Mouse (Mus musculus): ENCODE results near the gene Bola1. TPM values are rescaled to one million over a fixed set of nuclear protein-coding genes. Genes with fewer than 3 reads are reported as not detected.

Bola1 gene
- total RNA-seq (2023) = 10 to 100 TPM in 1 of 2 experiments, 1 to 10 TPM in 1; 7.4 to 11.4 TPM

GRCm38 (mm10) chr3:96219661-96220130 is at the start of gene Bola1, which contains the start of gene Hist2h2ab:
Gene Bola1, minus strand, starts transcription at chr3:96219709.
Gene Hist2h2ab, plus strand, starts transcription at chr3:96219865.

GRCm38 (mm10) chr3:96268051-96268775 is 48.7 kb upstream of the Bola1 start, which contains the start of gene Hist2h3b:
Gene Hist2h3b, plus strand, starts transcription at chr3:96268654.

GRCm38 (mm10) chr3:96262979-96263550 is 43.6 kb upstream of the Bola1 start, which contains the start of gene Hist2h4:
Gene Hist2h4, minus strand, starts transcription at chr3:96263311.

GRCm38 (mm10) chr3:96246427-96246856 is 26.9 kb upstream of the Bola1 start, which contains the start of gene Hist2h3c1:
Gene Hist2h3c1, plus strand, starts transcription at chr3:96246685.

GRCm38 (mm10) chr3:96245003-96245886 is 25.7 kb upstream of the Bola1 start, which contains the start of gene Hist2h2aa1:
Gene Hist2h2aa1, plus strand, starts transcription at chr3:96245497.

GRCm38 (mm10) chr3:96239949-96240798 is 20.7 kb upstream of the Bola1 start, which contains the start of gene Hist2h2aa2:
Gene Hist2h2aa2, minus strand, starts transcription at chr3:96240276.

GRCm38 (mm10) chr3:96238954-96239793 is 19.7 kb upstream of the Bola1 start, which contains the start of gene Hist2h3c2:
Gene Hist2h3c2, minus strand, starts transcription at chr3:96239127.

GRCm38 (mm10) chr3:96220765-96221639 is 1.5 kb upstream of the Bola1 start, which contains the start of the genes Hist2h2ac and Hist2h2be:
Gene Hist2h2ac, minus strand, starts transcription at chr3:96220880.
Gene Hist2h2be, plus strand, starts transcription at chr3:96221119.

GRCm38 (mm10) chr3:96180727-96181477 is 38.6 kb downstream of the Bola1 start, which contains the start of gene Sv2a:
Gene Sv2a, plus strand, starts transcription at chr3:96181151.

GRCm38 (mm10) chr3:96172197-96173178 is 47.0 kb downstream of the Bola1 start, which contains the start of gene Sf3b4:
Gene Sf3b4, plus strand, starts transcription at chr3:96172332.

GRCm38 (mm10) chr3:96161869-96162840 is 57.4 kb downstream of the Bola1 start, which contains the start of gene Mtmr11:
Gene Mtmr11, plus strand, starts transcription at chr3:96162004.

Other genes starting within 250 kb of the Bola1 start
- gene Plekho1, start 223.7 kb downstream of the Bola1 start, total RNA-seq (2023) = 100 to 1,000 TPM; 241 to 254 TPM
- gene Vps45, start 161.2 kb downstream of the Bola1 start, total RNA-seq (2023) = 10 to 100 TPM; 21.1 to 30.0 TPM
- 1 to 10 TPM; 6.0 to 6.3 TPM for gene Otud7b, start 115.2 kb downstream of the Bola1 start, total RNA-seq (2023)
- not detected for gene Mtmr11, start 57.7 kb downstream of the Bola1 start, total RNA-seq (2023)
- gene Sf3b4, start 47.4 kb downstream of the Bola1 start, total RNA-seq (2023) = 10 to 100 TPM; 45.2 to 48.2 TPM
- gene Sv2a, start 38.6 kb downstream of the Bola1 start, total RNA-seq (2023) = under 1 TPM in 1 of 2 experiments, not detected in 1; 0.24 TPM
- gene Hist2h2ab, start 156 bp upstream of the Bola1 start, total RNA-seq (2023) = 1 to 10 TPM; 4.4 to 6.6 TPM
- 100 to 1,000 TPM; 100 to 108 TPM for gene Hist2h2ac, start 1.2 kb upstream of the Bola1 start, total RNA-seq (2023)
- 1 to 10 TPM; 3.4 to 4.3 TPM for gene Hist2h2be, start 1.4 kb upstream of the Bola1 start, total RNA-seq (2023)
- gene Hist2h3c2, start 19.4 kb upstream of the Bola1 start, total RNA-seq (2023) = 1 to 10 TPM; 2.3 to 3.4 TPM
- gene Hist2h2aa2, start 20.6 kb upstream of the Bola1 start, total RNA-seq (2023) = 100 to 1,000 TPM; 822 to 823 TPM
- gene Hist2h2aa1, start 25.8 kb upstream of the Bola1 start, total RNA-seq (2023) = 10 to 100 TPM; 11.2 to 22.3 TPM
- not detected for gene Hist2h3c1, start 27.0 kb upstream of the Bola1 start, total RNA-seq (2023)
- gene Hist2h4, start 43.6 kb upstream of the Bola1 start, total RNA-seq (2023) = 10 to 100 TPM; 33.3 to 34.7 TPM
- gene Hist2h3b, start 48.9 kb upstream of the Bola1 start, total RNA-seq (2023) = 100 to 1,000 TPM; 137 to 151 TPM
- gene Hist2h2bb, start 50.0 kb upstream of the Bola1 start, total RNA-seq (2023) = 100 to 1,000 TPM; 161 to 180 TPM
- gene Fcgr1, start 74.3 kb upstream of the Bola1 start, total RNA-seq (2023) = 10 to 100 TPM; 30.3 to 40.7 TPM
- gene BC107364, start 232.6 kb upstream of the Bola1 start, total RNA-seq (2023) = not detected

Measured in monocyte, adult 59 days (primary cell).